Mouse (Mus musculus) thymus, postnatal 14 days (tissue): Measurements from ENCODE around the gene Obox1.
"Not testable (repeated sequence)": the region's sequence is repeated elsewhere in the genome, so short reads cannot be mapped to it uniquely, and the experiment has no call there.

Experiments used
- DNase-seq: peaks from one replicate; pipeline ENCODE4 v3.0.0; 2021

Obox1 gene

DNA sequence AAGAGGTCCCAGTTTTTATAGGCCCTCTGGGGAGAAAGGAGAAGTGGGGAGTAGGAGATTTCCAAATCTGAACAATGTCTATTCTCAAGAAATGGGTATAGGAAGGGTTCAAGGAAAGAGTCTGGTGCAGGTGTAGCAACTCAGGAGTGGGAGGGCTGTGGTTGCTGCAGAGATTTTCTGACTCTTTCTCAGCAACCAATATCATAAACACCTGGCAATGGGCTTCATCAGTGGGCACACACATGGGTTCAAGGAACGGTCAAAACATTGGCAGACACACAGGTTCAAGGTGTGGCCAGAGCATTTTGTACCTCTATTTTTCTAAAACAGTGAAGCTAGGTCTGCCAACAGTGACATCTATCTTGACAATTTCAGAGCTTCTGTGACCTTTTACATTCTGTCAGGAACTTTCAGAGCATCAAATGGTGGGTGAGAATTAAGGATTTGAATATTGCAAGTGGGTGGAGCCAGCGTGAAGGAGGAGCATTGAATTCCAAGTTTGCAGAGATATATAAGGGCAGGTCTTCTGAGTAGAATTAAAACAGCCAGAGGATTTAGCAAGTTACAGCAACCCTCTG lies at the start of gene Obox1, which contains the start of gene Obox2:
Gene Obox1, plus strand, starts transcription at position 528 of the 578 bp plus-strand sequence.
Gene Obox2, plus strand, starts transcription at position 301 of the 578 bp plus-strand sequence.
- DNase-seq: not testable (repeated sequence)

DNA sequence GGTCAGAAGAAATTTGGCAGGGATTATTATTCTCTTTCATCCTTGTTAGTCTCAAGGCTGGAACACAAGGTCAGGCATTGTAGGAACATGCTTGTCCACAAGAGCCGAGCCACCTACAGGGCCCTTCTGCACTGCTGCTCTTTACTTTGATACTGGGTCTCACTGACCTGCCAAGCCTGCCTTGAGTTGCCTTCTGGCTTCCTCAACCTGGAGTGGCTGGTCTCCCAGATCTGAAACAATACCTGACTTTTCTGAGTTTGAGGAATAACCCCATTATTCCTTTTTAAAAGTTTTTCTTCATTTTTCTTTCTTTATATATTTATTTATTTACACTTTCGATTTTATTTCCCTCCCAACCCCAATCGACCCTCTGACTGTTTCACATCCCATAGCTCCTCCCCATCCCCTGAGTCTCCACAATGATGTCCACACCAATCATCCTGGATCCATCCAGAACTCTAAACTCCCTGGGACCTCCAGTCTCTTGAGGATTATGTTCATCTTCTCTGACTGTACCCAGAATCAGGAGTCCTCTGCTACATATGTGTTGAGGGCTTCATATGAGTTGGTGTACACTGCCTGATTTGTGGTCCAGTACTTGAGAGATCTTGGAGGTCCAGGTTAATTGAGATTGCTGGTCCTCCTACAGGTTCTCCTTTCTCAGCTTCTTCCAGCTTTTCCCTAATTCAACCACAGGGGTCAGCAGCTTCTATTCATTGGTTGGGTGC lies 10.6 kb downstream of the Obox1 start:
- DNase-seq: not testable (repeated sequence)

DNA sequence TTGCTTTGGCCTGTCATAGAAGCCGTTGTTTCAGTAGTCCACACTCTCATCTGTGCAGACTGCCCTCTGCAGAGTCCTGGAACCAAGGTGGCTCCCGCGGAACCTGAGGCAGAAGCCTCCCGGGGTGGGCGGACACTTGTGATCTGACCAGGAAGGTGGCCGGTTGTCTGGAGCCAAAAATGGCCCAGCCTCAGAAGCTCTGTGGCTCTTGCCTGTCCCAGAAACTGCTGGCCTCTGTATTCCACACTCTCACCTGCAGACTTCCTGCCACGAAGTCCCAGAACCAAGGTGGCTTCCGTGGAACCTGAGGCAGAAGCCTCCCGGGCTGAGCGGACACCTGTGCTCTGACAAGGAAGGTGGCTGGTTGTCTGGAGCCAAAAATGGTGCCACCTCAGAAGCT lies 18.1 kb downstream of the Obox1 start:
- not testable (repeated sequence) for DNase-seq

DNA sequence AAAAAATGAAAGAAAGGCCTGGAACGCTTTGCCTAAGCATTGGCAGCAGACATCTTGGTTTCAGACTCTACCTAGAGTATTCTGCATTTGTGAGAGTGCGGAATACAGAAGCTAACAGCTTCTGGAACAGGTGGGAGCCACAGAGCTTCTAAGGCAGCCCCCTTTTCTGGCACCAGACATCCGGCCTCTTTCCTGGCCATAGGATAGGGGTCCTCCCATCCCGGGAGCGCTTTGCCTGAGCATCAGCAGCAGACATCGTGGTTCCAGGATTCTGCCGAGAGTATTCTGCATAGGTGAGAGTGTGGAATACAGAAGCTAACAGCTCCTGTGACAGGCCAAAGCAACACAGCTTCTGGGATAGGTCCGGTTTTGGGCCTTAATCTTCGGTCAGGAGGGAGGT lies 29.3 kb downstream of the Obox1 start:
- not testable (repeated sequence) for DNase-seq

DNA sequence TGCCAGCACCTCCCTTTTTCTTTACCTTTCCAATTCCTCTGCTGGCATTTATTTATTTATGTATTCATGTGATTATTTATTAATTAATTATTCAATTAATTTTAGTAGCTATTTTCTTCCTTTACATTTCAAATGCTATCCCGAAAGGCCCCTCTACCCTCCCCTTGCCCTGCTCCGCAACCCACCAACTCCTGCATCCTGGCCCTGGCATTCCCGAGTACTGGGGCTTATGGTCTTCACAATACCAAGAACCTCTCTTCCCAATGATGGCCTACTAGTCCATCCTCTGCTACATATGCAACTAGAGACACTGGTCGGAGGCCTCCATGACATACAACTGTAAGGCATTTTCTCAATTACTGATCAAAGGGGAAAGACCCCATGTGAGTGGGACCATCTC lies 36.8 kb downstream of the Obox1 start:
- DNase-seq: not testable (repeated sequence)

DNA sequence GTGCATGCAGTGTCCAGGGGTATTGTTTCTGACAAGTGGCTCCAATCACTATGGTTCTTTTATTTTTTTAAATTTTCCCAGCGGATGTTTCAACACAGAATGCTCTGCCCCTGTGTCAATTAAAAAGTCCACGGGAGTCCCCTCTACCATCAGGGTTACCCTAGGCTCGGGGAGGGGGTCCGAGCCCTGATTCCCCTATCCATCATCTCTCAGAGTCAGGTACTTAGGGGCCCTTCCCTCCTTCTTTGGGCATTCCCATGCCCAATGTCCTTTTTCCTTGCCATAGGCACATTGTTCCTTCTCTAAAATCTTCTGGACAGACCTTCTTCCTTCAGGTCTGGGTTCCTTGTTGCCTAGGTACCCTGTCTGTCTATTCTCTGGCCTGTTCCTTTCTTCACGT lies 120.7 kb downstream of the Obox1 start:
- DNase-seq: not testable (repeated sequence)
